In genomic region chr5:36096046-36096445, GRCm38 (mm10) we compare ENCODE assay signal across 23 mouse cellular contexts.
DNase-seq lines count a peak whose midpoint lies in the region; ATAC-seq and TF ChIP-seq lines count a peak whose summit lies in the region.
"Had no signal": no experiment of that assay in that cellular context is flagged by ENCODE, and none has a peak within 500 bp of the region (broad histone marks: within the 10 kb centered on the region; RNA-seq: fewer than 3 reads in every experiment).

No protein-coding gene starts in this region.

- peak; percentile 48 to 50 for DNase-seq in cerebellum, postnatal 14 days
- no peak for DNase-seq in cerebellum, adult 9-10 months
- peak; percentile 48 for DNase-seq in gastrocnemius, postnatal 14 days
- no peak for DNase-seq in gastrocnemius, adult 18-20 months (ENCODE audit: low spot score)
- DNase-seq in midbrain, embryonic 11.5 days (ENCODE audit: low spot score, missing footprints), result no peak
- DNase-seq in brain, embryonic 14.5 days (ENCODE audit: low read depth), result peak; percentile 27
- DNase-seq in spleen, postnatal 4 days (ENCODE audit: low spot score in 2 of 2), result no peak
- DNase-seq: adrenal gland, postnatal 10 days; heart, adult 18-20 months; heart, postnatal 14 days; kidney, adult 11 months; lung, adult 2 months; thymus, adult 18-20 months; thymus, postnatal 4 days had no signal

- peaks cover 11% of the 10 kb centered on the region; the same call in 1 of the 2 replicates for H3K4me1 ChIP-seq in midbrain, embryonic 15.5 days
- H3K4me1 ChIP-seq in midbrain, embryonic 11.5 days (ENCODE audit: control insufficient read depth, insufficient read depth, low read length), result no peaks in the 10 kb centered on the region
- H3K4me1 ChIP-seq: forebrain, embryonic 10.5 days; liver, embryonic 12.5 days had no signal

- H3K9ac ChIP-seq in midbrain, embryonic 15.5 days, result no peak overlapping the region
- no peak overlapping the region for H3K9ac ChIP-seq in midbrain, embryonic 11.5 days (ENCODE audit: low read length)
- H3K9ac ChIP-seq: heart, embryonic 12.5 days; hindbrain, embryonic 12.5 days; liver, embryonic 12.5 days; midbrain, embryonic 13.5 days had no signal

- TF ChIP-seq POLR2A in brain, embryonic 14.5 days (IDR thresholded peaks at IDR 0.05; ENCODE audit: borderline replicate concordance, extremely low read depth, insufficient read depth, insufficient read length, poor library complexity, severe bottlenecking), result no peak

- no peak for TF ChIP-seq CTCF in brain, embryonic 14.5 days (IDR thresholded peaks at IDR 0.05; ENCODE audit: borderline replicate concordance, extremely low read depth, insufficient read depth, insufficient read length)

- no peaks in the 10 kb centered on the region for H3K36me3 ChIP-seq in midbrain, embryonic 15.5 days (replicated peaks)
- no peaks in the 10 kb centered on the region for H3K36me3 ChIP-seq in midbrain, embryonic 11.5 days (ENCODE audit: control insufficient read depth, insufficient read depth, low read length)
- H3K36me3 ChIP-seq: forebrain, embryonic 10.5 days; heart, embryonic 12.5 days; hindbrain, embryonic 12.5 days; liver, embryonic 12.5 days; midbrain, embryonic 13.5 days had no signal

- intact Hi-C loops in gastrocnemius, postnatal 14 days (cut with DNase I; ENCODE audit: low total_unique reads), result no loop called here

- H3K9me3 ChIP-seq in midbrain, embryonic 15.5 days, result no peaks in the 10 kb centered on the region
- H3K9me3 ChIP-seq in midbrain, embryonic 11.5 days (ENCODE audit: control insufficient read depth, low read length), result no peaks in the 10 kb centered on the region
- H3K9me3 ChIP-seq: forebrain, embryonic 10.5 days; heart, embryonic 12.5 days; hindbrain, embryonic 12.5 days; liver, embryonic 12.5 days; midbrain, embryonic 13.5 days had no signal

- 0 out of 2 replicates have a peak overlapping the region, but pooled peaks have one; percentile 50 for H3K27ac ChIP-seq in midbrain, embryonic 15.5 days
- no peak overlapping the region for H3K27ac ChIP-seq in midbrain, embryonic 11.5 days (ENCODE audit: low read depth, low read length)
- H3K27ac ChIP-seq: forebrain, embryonic 10.5 days; hindbrain, embryonic 12.5 days; left cerebral cortex, adult 2 months; liver, embryonic 12.5 days; midbrain, embryonic 13.5 days had no signal

- no peaks in the 10 kb centered on the region for H3K27me3 ChIP-seq in midbrain, embryonic 15.5 days (replicated peaks)
- no peaks in the 10 kb centered on the region for H3K27me3 ChIP-seq in midbrain, embryonic 11.5 days (ENCODE audit: control insufficient read depth, insufficient read depth, low read length)
- H3K27me3 ChIP-seq: heart, embryonic 12.5 days; hindbrain, embryonic 12.5 days; liver, embryonic 12.5 days; midbrain, embryonic 13.5 days had no signal

- H3K4me3 ChIP-seq in midbrain, embryonic 15.5 days, result no peak overlapping the region
- H3K4me3 ChIP-seq in midbrain, embryonic 11.5 days (ENCODE audit: low read depth, low read length), result no peak overlapping the region
- H3K4me3 ChIP-seq: forebrain, embryonic 10.5 days; heart, embryonic 12.5 days; hindbrain, embryonic 12.5 days; left cerebral cortex, adult 2 months; liver, embryonic 12.5 days; midbrain, embryonic 13.5 days; myocyte had no signal

- H3K4me2 ChIP-seq in midbrain, embryonic 15.5 days, result no peak overlapping the region
- no peak overlapping the region for H3K4me2 ChIP-seq in midbrain, embryonic 11.5 days
- H3K4me2 ChIP-seq: heart, embryonic 12.5 days; hindbrain, embryonic 12.5 days; liver, embryonic 12.5 days; midbrain, embryonic 13.5 days had no signal

- ATAC-seq in midbrain, embryonic 15.5 days (replicated peaks), result no peak
- ATAC-seq in midbrain, embryonic 11.5 days (ENCODE audit: low FRiP score), result no peak
- ATAC-seq: forebrain, embryonic 16.5 days; liver, embryonic 12.5 days; midbrain, embryonic 13.5 days had no signal

- WGBS in midbrain, embryonic 15.5 days, result 81% methylated on average over 8 of the region's 8 CpGs
- 90% methylated on average over 8 of the region's 8 CpGs for WGBS in midbrain, embryonic 11.5 days

Comparison
In these comparisons a context has a peak if more than half of its experiments do, and no peak if none do; other contexts are left out.
1. DNase-seq: peak in cerebellum, postnatal 14 days (2 of 2), gastrocnemius, postnatal 14 days (single experiment) and brain, embryonic 14.5 days (single experiment); none in cerebellum, adult 9-10 months (single experiment), gastrocnemius, adult 18-20 months (single experiment), midbrain, embryonic 11.5 days (single experiment) and spleen, postnatal 4 days (0 of 2).